Mouse (Mus musculus): ENCODE data around the gene Zfp53.

- no peak for TF ChIP-seq CTCF (IDR thresholded peaks at IDR 0.05; ENCODE audit: insufficient read depth, low read depth, low read length)
- no peak for TF ChIP-seq POLR2A (IDR thresholded peaks at IDR 0.05; ENCODE audit: insufficient read depth, low read depth, low read length)
Measured at GRCm38 (mm10) chr17:21536676-21537075, 47.9 kb downstream of the Zfp53 start.
